Mouse (Mus musculus): ENCODE measurements around the gene Parva. TPM values are rescaled to one million over a fixed set of nuclear protein-coding genes. Genes with fewer than 3 reads are reported as not detected.

Gene Parva
- polyA plus RNA-seq, 1 experiment: 78.3 TPM

GRCm38 (mm10) chr7:112593586-112593985, 166.3 kb downstream of the Parva start:
- H3K79me2 ChIP-seq (ENCODE audit: control insufficient read depth, insufficient read depth): no peaks in the 10 kb centered on the region
- H3K4me2 ChIP-seq (ENCODE audit: low read depth): no peak overlapping the region
- no peaks in the 10 kb centered on the region for H3K27me3 ChIP-seq (ENCODE audit: control insufficient read depth, insufficient read depth, insufficient read length)
- peaks cover 4% of the 10 kb centered on the region for H3K36me3 ChIP-seq (ENCODE audit: control insufficient read depth, insufficient read depth)
- TF ChIP-seq SRF (IDR thresholded peaks at IDR 0.05; ENCODE audit: control insufficient read depth, insufficient read length, low read depth) (no peak), CEBPB (IDR thresholded peaks at IDR 0.05; ENCODE audit: insufficient read depth, poor library complexity, severe bottlenecking) (no peak), TCF12 (IDR thresholded peaks at IDR 0.05; ENCODE audit: insufficient read depth, poor library complexity, severe bottlenecking) (no peak), USF1 (IDR thresholded peaks at IDR 0.05; ENCODE audit: low read depth) (no peak), POLR2A (IDR thresholded peaks at IDR 0.05; ENCODE audit: insufficient read length, low read depth) (no peak), REST (IDR thresholded peaks at IDR 0.05; ENCODE audit: insufficient read depth, insufficient read length) (no peak), MYOD1 (IDR thresholded peaks at IDR 0.05; ENCODE audit: control insufficient read depth in 1 of 3, insufficient read length in 2 of 3, low read depth in 2 of 3) (no peak), POLR2AphosphoS2 (IDR thresholded peaks at IDR 0.05; ENCODE audit: insufficient read length, low read depth) (no peak), MYOG (IDR thresholded peaks at IDR 0.05; ENCODE audit: control insufficient read depth in 1 of 3, insufficient read depth in 1 of 3, insufficient read length in 2 of 3, low read depth in 2 of 3) (no peak), E2F4 (IDR thresholded peaks at IDR 0.05; ENCODE audit: insufficient read depth) (no peak), MAX (IDR thresholded peaks at IDR 0.05; ENCODE audit: low read depth) (no peak), TCF3 (IDR thresholded peaks at IDR 0.05; ENCODE audit: insufficient read length, low read depth) (no peak)
- H3ac ChIP-seq (ENCODE audit: control insufficient read depth, insufficient read length): no peak overlapping the region
- no peak overlapping the region for H3K4me3 ChIP-seq

GRCm38 (mm10) chr7:112595226-112595850, 168.0 kb downstream of the Parva start:
- H3K4me2 ChIP-seq (ENCODE audit: low read depth): no peak overlapping the region
- H3ac ChIP-seq (ENCODE audit: control insufficient read depth, insufficient read length): no peak overlapping the region
- H3K27me3 ChIP-seq (ENCODE audit: control insufficient read depth, insufficient read depth, insufficient read length): no peaks in the 10 kb centered on the region
- H3K4me3 ChIP-seq: no peak overlapping the region
- TF ChIP-seq TCF3 (IDR thresholded peaks at IDR 0.05; ENCODE audit: insufficient read length, low read depth) (no peak), SRF (IDR thresholded peaks at IDR 0.05; ENCODE audit: control insufficient read depth, insufficient read length, low read depth) (no peak), E2F4 (IDR thresholded peaks at IDR 0.05; ENCODE audit: insufficient read depth) (no peak), MYOG (IDR thresholded peaks at IDR 0.05; ENCODE audit: control insufficient read depth in 1 of 3, insufficient read depth in 1 of 3, insufficient read length in 2 of 3, low read depth in 2 of 3) (no peak), MYOD1 (IDR thresholded peaks at IDR 0.05; ENCODE audit: control insufficient read depth in 1 of 3, insufficient read length in 2 of 3, low read depth in 2 of 3) (no peak), TCF12 (IDR thresholded peaks at IDR 0.05; ENCODE audit: insufficient read depth, poor library complexity, severe bottlenecking) (no peak), USF1 (IDR thresholded peaks at IDR 0.05; ENCODE audit: low read depth) (no peak), MAX (IDR thresholded peaks at IDR 0.05; ENCODE audit: low read depth) (no peak), CEBPB (IDR thresholded peaks at IDR 0.05; ENCODE audit: insufficient read depth, poor library complexity, severe bottlenecking) (no peak), REST (IDR thresholded peaks at IDR 0.05; ENCODE audit: insufficient read depth, insufficient read length) (no peak), POLR2AphosphoS2 (IDR thresholded peaks at IDR 0.05; ENCODE audit: insufficient read length, low read depth) (no peak), POLR2A (IDR thresholded peaks at IDR 0.05; ENCODE audit: insufficient read length, low read depth) (no peak)
- no peaks in the 10 kb centered on the region for H3K79me2 ChIP-seq (ENCODE audit: control insufficient read depth, insufficient read depth)
- peaks cover 4% of the 10 kb centered on the region for H3K36me3 ChIP-seq (ENCODE audit: control insufficient read depth, insufficient read depth)

- Histone ChIP-seq H3K4me3 (no peak overlapping the region), H3K79me2 (ENCODE audit: control insufficient read depth, insufficient read depth) (no peaks in the 10 kb centered on the region)
- TF ChIP-seq CEBPB (IDR thresholded peaks at IDR 0.05; ENCODE audit: insufficient read depth, poor library complexity, severe bottlenecking) (no peak), TCF3 (IDR thresholded peaks at IDR 0.05; ENCODE audit: insufficient read length, low read depth) (no peak), POLR2AphosphoS2 (IDR thresholded peaks at IDR 0.05; ENCODE audit: insufficient read length, low read depth) (no peak), MYOG (IDR thresholded peaks at IDR 0.05; ENCODE audit: control insufficient read depth in 1 of 3, insufficient read depth in 1 of 3, insufficient read length in 2 of 3, low read depth in 2 of 3) (no peak), E2F4 (IDR thresholded peaks at IDR 0.05; ENCODE audit: insufficient read depth) (no peak), POLR2A (IDR thresholded peaks at IDR 0.05; ENCODE audit: insufficient read length, low read depth) (no peak), TCF12 (IDR thresholded peaks at IDR 0.05; ENCODE audit: insufficient read depth, poor library complexity, severe bottlenecking) (no peak), MYOD1 (IDR thresholded peaks at IDR 0.05; ENCODE audit: control insufficient read depth in 1 of 3, insufficient read length in 2 of 3, low read depth in 2 of 3) (no peak), REST (IDR thresholded peaks at IDR 0.05; ENCODE audit: insufficient read depth, insufficient read length) (no peak), MAX (IDR thresholded peaks at IDR 0.05; ENCODE audit: low read depth) (no peak), SRF (IDR thresholded peaks at IDR 0.05; ENCODE audit: control insufficient read depth, insufficient read length, low read depth) (no peak), USF1 (IDR thresholded peaks at IDR 0.05; ENCODE audit: low read depth) (no peak)
Measured at GRCm38 (mm10) chr7:112599650-112600049, 172.3 kb downstream of the Parva start.

GRCm38 (mm10) chr7:112600163-112600562, 172.9 kb downstream of the Parva start:
- Histone ChIP-seq H3ac (ENCODE audit: control insufficient read depth, insufficient read length) (no peak overlapping the region), H3K4me2 (ENCODE audit: low read depth) (no peak overlapping the region), H3K27me3 (ENCODE audit: control insufficient read depth, insufficient read depth, insufficient read length) (no peaks in the 10 kb centered on the region), H3K79me2 (ENCODE audit: control insufficient read depth, insufficient read depth) (no peaks in the 10 kb centered on the region), H3K36me3 (ENCODE audit: control insufficient read depth, insufficient read depth) (no peaks in the 10 kb centered on the region), H3K4me3 (no peak overlapping the region)
- no peak for TF ChIP-seq SRF (IDR thresholded peaks at IDR 0.05; ENCODE audit: control insufficient read depth, insufficient read length, low read depth)
- TF ChIP-seq CEBPB (IDR thresholded peaks at IDR 0.05; ENCODE audit: insufficient read depth, poor library complexity, severe bottlenecking): no peak
- no peak for TF ChIP-seq REST (IDR thresholded peaks at IDR 0.05; ENCODE audit: insufficient read depth, insufficient read length)

More at GRCm38 (mm10) chr7:112599650-112600049, 172.3 kb downstream of the Parva start:
- Histone ChIP-seq H3K27me3 (ENCODE audit: control insufficient read depth, insufficient read depth, insufficient read length) (no peaks in the 10 kb centered on the region), H3ac (ENCODE audit: control insufficient read depth, insufficient read length) (no peak overlapping the region), H3K36me3 (ENCODE audit: control insufficient read depth, insufficient read depth) (no peaks in the 10 kb centered on the region), H3K4me2 (ENCODE audit: low read depth) (no peak overlapping the region)
